Mouse (Mus musculus): Measurements from ENCODE around the gene Bcl2l2. TPM values are rescaled to one million over a fixed set of nuclear protein-coding genes. Genes with fewer than 3 reads are reported as not detected.

The Bcl2l2 gene
- polyA plus RNA-seq, 1 experiment: 109 TPM

- Histone ChIP-seq H3K4me1 (ENCODE audit: control insufficient read depth, insufficient read depth, low read length) (peaks cover 8% of the 10 kb centered on the region), H3K4me3 (ENCODE audit: insufficient read depth, low read length) (peak overlapping the region; percentile 94), H3K27ac (ENCODE audit: insufficient read depth, low read length) (peak overlapping the region; percentile 43; the same call in 1 of the 2 replicates)
- no peak for TF ChIP-seq POLR2A (IDR thresholded peaks at IDR 0.05; ENCODE audit: extremely low read depth, insufficient read depth, low read length)
- no peak for TF ChIP-seq CTCF (IDR thresholded peaks at IDR 0.05; ENCODE audit: extremely low read depth, insufficient read depth, low read length)
Observed at GRCm38 (mm10) chr14:54884022-54884712, 990 bp downstream of the Bcl2l2 start.

DNA sequence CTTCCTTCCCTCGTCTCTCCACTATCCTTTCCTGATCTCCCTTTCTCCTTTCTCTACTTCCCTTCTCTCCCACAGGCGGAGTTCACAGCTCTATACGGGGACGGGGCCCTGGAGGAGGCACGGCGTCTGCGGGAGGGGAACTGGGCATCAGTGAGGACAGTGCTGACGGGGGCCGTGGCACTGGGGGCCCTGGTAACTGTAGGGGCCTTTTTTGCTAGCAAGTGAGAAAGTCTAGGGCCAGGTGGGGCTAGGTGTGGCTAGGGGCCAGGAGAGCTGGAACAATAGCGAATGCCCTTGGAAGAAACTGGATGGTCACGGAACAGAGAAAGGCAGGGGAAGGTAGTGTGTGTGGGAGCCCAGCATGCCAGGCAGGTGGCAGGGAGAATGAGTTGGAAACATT, 2.1 kb downstream of the Bcl2l2 start:
- Histone ChIP-seq H3K4me3 (ENCODE audit: insufficient read depth, low read length) (no peak overlapping the region), H3K4me1 (ENCODE audit: control insufficient read depth, insufficient read depth, low read length) (peaks cover 8% of the 10 kb centered on the region), H3K27ac (ENCODE audit: insufficient read depth, low read length) (no peak overlapping the region)
- TF ChIP-seq POLR2A (IDR thresholded peaks at IDR 0.05; ENCODE audit: extremely low read depth, insufficient read depth, low read length) (no peak), CTCF (IDR thresholded peaks at IDR 0.05; ENCODE audit: extremely low read depth, insufficient read depth, low read length) (no peak)

- no peak within 1 kb of the TSS for H3K27ac ChIP-seq (ENCODE audit: insufficient read depth, low read length)
- peak within 1 kb of the TSS; percentile 20; the same call in 1 of the 2 replicates for H3K4me3 ChIP-seq (ENCODE audit: insufficient read depth, low read length)
Observed at GRCm38 (mm10) chr14:54892200-54892599, 9.0 kb downstream of the Bcl2l2 start, which contains the start of gene Pabpn1. Gene Pabpn1 (plus strand): TSS chr14:54892500.

GRCm38 (mm10) chr14:54893651-54894181, 10.5 kb downstream of the Bcl2l2 start:
- Histone ChIP-seq H3K4me1 (ENCODE audit: control insufficient read depth, insufficient read depth, low read length) (no peaks in the 10 kb centered on the region), H3K4me3 (ENCODE audit: insufficient read depth, low read length) (peak overlapping the region; percentile 20), H3K27ac (ENCODE audit: insufficient read depth, low read length) (no peak overlapping the region)
- TF ChIP-seq CTCF (IDR thresholded peaks at IDR 0.05; ENCODE audit: extremely low read depth, insufficient read depth, low read length) (no peak), POLR2A (IDR thresholded peaks at IDR 0.05; ENCODE audit: extremely low read depth, insufficient read depth, low read length) (peak; percentile 94)

More at GRCm38 (mm10) chr14:54892200-54892599, 9.0 kb downstream of the Bcl2l2 start, which contains the start of gene Pabpn1:
- no peaks in the 10 kb centered on the region for H3K4me1 ChIP-seq (ENCODE audit: control insufficient read depth, insufficient read depth, low read length)
- TF ChIP-seq CTCF (IDR thresholded peaks at IDR 0.05; ENCODE audit: extremely low read depth, insufficient read depth, low read length): no peak

DNA sequence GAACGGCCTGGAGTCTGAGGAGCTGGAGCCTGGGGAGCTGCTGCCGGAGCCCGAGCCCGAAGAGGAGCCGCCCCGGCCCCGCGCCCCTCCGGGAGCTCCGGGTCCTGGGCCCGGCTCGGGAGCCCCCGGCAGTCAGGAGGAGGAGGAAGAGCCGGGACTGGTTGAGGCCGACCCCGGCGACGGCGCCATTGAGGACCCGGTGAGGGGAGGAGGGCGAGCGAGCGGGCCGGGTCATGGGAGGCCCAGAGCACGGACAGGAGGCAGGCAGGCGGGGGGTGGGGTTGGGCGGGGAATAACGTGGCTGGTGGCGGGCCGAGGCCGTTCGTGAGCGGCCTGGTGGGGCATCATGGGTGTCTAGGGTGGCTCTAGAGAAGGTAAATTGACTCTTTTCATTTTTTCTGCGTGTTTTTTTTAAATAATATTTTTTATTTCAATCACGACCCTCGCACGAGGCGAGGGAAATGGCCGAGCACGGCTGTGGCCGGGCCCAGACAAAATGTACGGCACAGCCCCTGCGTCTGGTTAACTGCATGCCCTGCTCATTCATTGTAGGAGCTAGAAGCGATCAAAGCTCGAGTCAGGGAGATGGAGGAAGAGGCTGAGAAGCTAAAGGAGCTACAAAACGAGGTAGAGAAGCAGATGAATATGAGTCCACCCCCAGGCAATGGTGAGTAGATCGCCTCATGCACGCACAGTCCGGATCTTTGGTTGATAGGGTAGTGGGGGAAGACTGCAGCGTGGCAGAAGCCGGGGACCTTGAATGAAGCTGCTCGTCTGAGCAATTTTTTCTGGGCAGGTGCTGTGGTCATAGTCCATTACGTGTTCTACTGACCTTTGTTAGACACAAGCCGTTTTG, 11.3 kb downstream of the Bcl2l2 start:
- Histone ChIP-seq H3K27ac (ENCODE audit: insufficient read depth, low read length) (no peak overlapping the region), H3K4me3 (ENCODE audit: insufficient read depth, low read length) (peak overlapping the region; percentile 89), H3K4me1 (ENCODE audit: control insufficient read depth, insufficient read depth, low read length) (no peaks in the 10 kb centered on the region)
- no peak for TF ChIP-seq POLR2A (IDR thresholded peaks at IDR 0.05; ENCODE audit: extremely low read depth, insufficient read depth, low read length)

- Histone ChIP-seq H3K27ac (ENCODE audit: insufficient read depth, low read length) (no peak overlapping the region), H3K4me3 (ENCODE audit: insufficient read depth, low read length) (no peak overlapping the region), H3K4me1 (ENCODE audit: control insufficient read depth, insufficient read depth, low read length) (no peaks in the 10 kb centered on the region)
- TF ChIP-seq POLR2A (IDR thresholded peaks at IDR 0.05; ENCODE audit: extremely low read depth, insufficient read depth, low read length): no peak
- TF ChIP-seq CTCF (IDR thresholded peaks at IDR 0.05; ENCODE audit: extremely low read depth, insufficient read depth, low read length): no peak
Observed at GRCm38 (mm10) chr14:54897445-54897844, 14.3 kb downstream of the Bcl2l2 start.

GRCm38 (mm10) chr14:54900383-54900782, 17.2 kb downstream of the Bcl2l2 start:
- TF ChIP-seq POLR2A (IDR thresholded peaks at IDR 0.05; ENCODE audit: extremely low read depth, insufficient read depth, low read length): no peak
- peak; percentile 61 for TF ChIP-seq CTCF (IDR thresholded peaks at IDR 0.05; ENCODE audit: extremely low read depth, insufficient read depth, low read length)
- no peak overlapping the region for H3K4me3 ChIP-seq (ENCODE audit: insufficient read depth, low read length)
- no peak overlapping the region for H3K27ac ChIP-seq (ENCODE audit: insufficient read depth, low read length)
- no peaks in the 10 kb centered on the region for H3K4me1 ChIP-seq (ENCODE audit: control insufficient read depth, insufficient read depth, low read length)

- no peak for TF ChIP-seq CTCF (IDR thresholded peaks at IDR 0.05; ENCODE audit: extremely low read depth, insufficient read depth, low read length)
- no peak for TF ChIP-seq POLR2A (IDR thresholded peaks at IDR 0.05; ENCODE audit: extremely low read depth, insufficient read depth, low read length)
- Histone ChIP-seq H3K27ac (ENCODE audit: insufficient read depth, low read length) (no peak overlapping the region), H3K4me3 (ENCODE audit: insufficient read depth, low read length) (no peak overlapping the region), H3K4me1 (ENCODE audit: control insufficient read depth, insufficient read depth, low read length) (no peaks in the 10 kb centered on the region)
Observed at GRCm38 (mm10) chr14:54903641-54904040, 20.5 kb downstream of the Bcl2l2 start.

GRCm38 (mm10) chr14:54908682-54909081, 25.5 kb downstream of the Bcl2l2 start:
- TF ChIP-seq POLR2A (IDR thresholded peaks at IDR 0.05; ENCODE audit: extremely low read depth, insufficient read depth, low read length) (no peak), CTCF (IDR thresholded peaks at IDR 0.05; ENCODE audit: extremely low read depth, insufficient read depth, low read length) (no peak)
- Histone ChIP-seq H3K4me3 (ENCODE audit: insufficient read depth, low read length) (no peak overlapping the region), H3K4me1 (ENCODE audit: control insufficient read depth, insufficient read depth, low read length) (peaks cover 12% of the 10 kb centered on the region), H3K27ac (ENCODE audit: insufficient read depth, low read length) (no peak overlapping the region)
